Mouse (Mus musculus): ENCODE data around the gene Maged1. TPM values are rescaled to one million over a fixed set of nuclear protein-coding genes. Genes with fewer than 3 reads are reported as not detected.
"Not testable (repeated sequence)": the region's sequence is repeated elsewhere in the genome, so short reads cannot be mapped to it uniquely, and the experiment has no call there.

The Maged1 gene
- polyA plus RNA-seq, 1 experiment = 31.6 TPM

GRCm38 (mm10) chrX:94542536-94542935 lies 593 bp upstream of the Maged1 start:
- Histone ChIP-seq H3K27me3 (ENCODE audit: control insufficient read depth, insufficient read depth, low read length) (no peaks in the 10 kb centered on the region), H3K36me3 (ENCODE audit: control insufficient read depth, insufficient read depth, low read length) (no peaks in the 10 kb centered on the region), H3K27ac (ENCODE audit: insufficient read depth, low read length) (no peak overlapping the region), H3K4me3 (ENCODE audit: extremely low read depth, insufficient read depth, insufficient read length) (no peak overlapping the region), H3K4me1 (ENCODE audit: control insufficient read depth, insufficient read depth, insufficient read length) (no peaks in the 10 kb centered on the region)
- WGBS = 51% methylated on average over 9 of the region's 9 CpGs
- TF ChIP-seq CTCF (IDR thresholded peaks at IDR 0.05; ENCODE audit: extremely low read depth, insufficient read depth, insufficient read length, insufficient replicate concordance) (no peak), POLR2A (IDR thresholded peaks at IDR 0.05; ENCODE audit: low read depth, low read length) (no peak)
- DNase-seq (ENCODE audit: low read depth in 1 of 2, low spot score in 2 of 2) = no peak

- H3K27ac ChIP-seq (ENCODE audit: insufficient read depth, low read length) = no peak overlapping the region
- no peak for DNase-seq (ENCODE audit: low read depth in 1 of 2, low spot score in 2 of 2)
- peak overlapping the region; percentile 54 for H3K4me3 ChIP-seq (ENCODE audit: extremely low read depth, insufficient read depth, insufficient read length)
- WGBS = 34% methylated on average over 25 of the region's 25 CpGs
- no peaks in the 10 kb centered on the region for H3K4me1 ChIP-seq (ENCODE audit: control insufficient read depth, insufficient read depth, insufficient read length)
- no peaks in the 10 kb centered on the region for H3K27me3 ChIP-seq (ENCODE audit: control insufficient read depth, insufficient read depth, low read length)
- no peaks in the 10 kb centered on the region for H3K36me3 ChIP-seq (ENCODE audit: control insufficient read depth, insufficient read depth, low read length)
- no peak for TF ChIP-seq CTCF (IDR thresholded peaks at IDR 0.05; ENCODE audit: extremely low read depth, insufficient read depth, insufficient read length, insufficient replicate concordance)
- TF ChIP-seq POLR2A (IDR thresholded peaks at IDR 0.05; ENCODE audit: low read depth, low read length) = no peak
Observed at GRCm38 (mm10) chrX:94541206-94541605, 737 bp downstream of the Maged1 start.

DNA sequence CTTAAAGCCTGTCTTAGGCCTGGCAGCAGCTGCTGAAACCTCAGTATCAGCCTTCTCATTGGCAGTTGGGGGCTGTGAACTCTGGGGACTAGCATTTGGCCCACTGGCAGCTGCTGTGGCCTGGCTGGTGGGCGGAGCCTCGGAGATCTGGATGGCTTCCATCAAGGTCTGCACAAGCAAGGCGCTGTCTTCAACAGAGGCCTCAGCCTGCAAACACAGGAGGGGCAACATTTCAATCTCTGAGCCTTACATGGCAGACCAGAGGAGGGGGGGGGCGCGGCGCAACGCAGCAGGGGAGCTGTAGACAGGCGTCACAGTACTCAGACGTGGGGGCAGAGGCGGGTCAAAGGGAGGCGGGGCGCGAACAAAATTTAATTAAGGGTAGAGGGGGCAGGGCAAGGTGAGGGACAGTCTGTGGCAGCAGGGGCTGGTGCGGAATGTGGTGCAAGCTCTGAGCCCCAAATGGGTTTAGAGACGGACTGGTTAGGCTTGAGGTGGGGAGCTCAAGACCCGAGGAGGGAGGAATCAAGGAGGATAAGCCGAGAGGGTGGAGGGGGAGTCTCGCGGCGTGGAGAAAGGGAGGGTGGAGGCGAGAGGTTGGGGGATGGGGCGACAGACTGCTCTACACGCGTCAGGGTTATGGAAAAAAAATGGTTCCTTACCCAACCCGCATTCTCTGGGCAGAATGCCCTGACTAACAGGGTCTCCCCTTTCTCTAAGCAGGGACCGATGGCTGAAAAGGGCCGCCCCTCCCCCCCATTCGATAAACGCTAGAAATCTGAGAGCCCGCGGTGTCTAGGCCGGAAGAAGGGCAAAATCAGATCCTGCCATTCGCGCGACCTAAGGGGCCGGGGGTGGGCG lies 1.4 kb downstream of the Maged1 start:
- no peak for DNase-seq (ENCODE audit: low read depth in 1 of 2, low spot score in 2 of 2)
- WGBS = 35% methylated on average over 37 of the region's 37 CpGs
- Histone ChIP-seq H3K27ac (ENCODE audit: insufficient read depth, low read length) (peak overlapping the region; percentile 15; the same call in 1 of the 2 replicates), H3K4me1 (ENCODE audit: control insufficient read depth, insufficient read depth, insufficient read length) (no peaks in the 10 kb centered on the region), H3K27me3 (ENCODE audit: control insufficient read depth, insufficient read depth, low read length) (no peaks in the 10 kb centered on the region), H3K36me3 (ENCODE audit: control insufficient read depth, insufficient read depth, low read length) (no peaks in the 10 kb centered on the region), H3K4me3 (ENCODE audit: extremely low read depth, insufficient read depth, insufficient read length) (peak overlapping the region; percentile 54)
- no peak for TF ChIP-seq CTCF (IDR thresholded peaks at IDR 0.05; ENCODE audit: extremely low read depth, insufficient read depth, insufficient read length, insufficient replicate concordance)
- TF ChIP-seq POLR2A (IDR thresholded peaks at IDR 0.05; ENCODE audit: low read depth, low read length) = no peak

DNA sequence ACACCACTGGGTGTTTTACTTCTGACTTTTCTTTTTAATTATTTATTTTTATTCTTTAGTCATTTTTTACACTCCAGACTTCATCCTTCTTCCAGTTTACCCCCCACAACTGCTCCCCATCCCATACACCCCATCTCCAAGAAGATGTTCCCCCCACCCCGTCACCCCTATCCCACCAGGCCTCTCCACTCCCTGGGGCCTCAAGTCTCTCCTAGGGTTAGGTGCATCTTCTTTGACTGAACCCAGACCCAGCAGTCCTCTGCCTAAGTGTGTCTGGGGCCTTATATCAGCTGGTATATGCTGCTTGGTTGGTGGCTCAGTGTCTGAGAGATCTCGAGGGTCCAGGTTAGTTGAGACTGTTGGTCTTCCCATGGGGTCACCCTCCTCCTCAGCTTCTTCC lies 7.6 kb downstream of the Maged1 start:
- WGBS = 90% methylated on average over 2 of the region's 2 CpGs
- Histone ChIP-seq H3K36me3 (ENCODE audit: control insufficient read depth, insufficient read depth, low read length) (no peaks in the 10 kb centered on the region), H3K27me3 (ENCODE audit: control insufficient read depth, insufficient read depth, low read length) (no peaks in the 10 kb centered on the region), H3K4me3 (ENCODE audit: extremely low read depth, insufficient read depth, insufficient read length) (no peak overlapping the region), H3K27ac (ENCODE audit: insufficient read depth, low read length) (no peak overlapping the region), H3K4me1 (ENCODE audit: control insufficient read depth, insufficient read depth, insufficient read length) (no peaks in the 10 kb centered on the region)
- TF ChIP-seq CTCF (IDR thresholded peaks at IDR 0.05; ENCODE audit: extremely low read depth, insufficient read depth, insufficient read length, insufficient replicate concordance) = no peak
- TF ChIP-seq POLR2A (IDR thresholded peaks at IDR 0.05; ENCODE audit: low read depth, low read length) = no peak
- no peak for DNase-seq (ENCODE audit: low read depth in 1 of 2, low spot score in 2 of 2)

GRCm38 (mm10) chrX:94530301-94530700 lies 11.6 kb downstream of the Maged1 start:
- 80% methylated on average over 3 of the region's 3 CpGs for WGBS
- H3K36me3 ChIP-seq (ENCODE audit: control insufficient read depth, insufficient read depth, low read length) = no peaks in the 10 kb centered on the region

GRCm38 (mm10) chrX:94522166-94522565 lies 19.8 kb downstream of the Maged1 start:
- DNase-seq (ENCODE audit: low read depth in 1 of 2, low spot score in 2 of 2) = no peak
- Histone ChIP-seq H3K4me1 (ENCODE audit: control insufficient read depth, insufficient read depth, insufficient read length) (no peaks in the 10 kb centered on the region), H3K27me3 (ENCODE audit: control insufficient read depth, insufficient read depth, low read length) (no peaks in the 10 kb centered on the region), H3K36me3 (ENCODE audit: control insufficient read depth, insufficient read depth, low read length) (no peaks in the 10 kb centered on the region), H3K27ac (ENCODE audit: insufficient read depth, low read length) (no peak overlapping the region), H3K4me3 (ENCODE audit: extremely low read depth, insufficient read depth, insufficient read length) (no peak overlapping the region)
- TF ChIP-seq POLR2A (IDR thresholded peaks at IDR 0.05; ENCODE audit: low read depth, low read length) = no peak
- no peak for TF ChIP-seq CTCF (IDR thresholded peaks at IDR 0.05; ENCODE audit: extremely low read depth, insufficient read depth, insufficient read length, insufficient replicate concordance)
- WGBS = 75% methylated on average over 3 of the region's 3 CpGs

More at GRCm38 (mm10) chrX:94530301-94530700, 11.6 kb downstream of the Maged1 start:
- Histone ChIP-seq H3K27ac (ENCODE audit: insufficient read depth, low read length) (no peak overlapping the region), H3K27me3 (ENCODE audit: control insufficient read depth, insufficient read depth, low read length) (no peaks in the 10 kb centered on the region), H3K4me3 (ENCODE audit: extremely low read depth, insufficient read depth, insufficient read length) (no peak overlapping the region), H3K4me1 (ENCODE audit: control insufficient read depth, insufficient read depth, insufficient read length) (no peaks in the 10 kb centered on the region)
- TF ChIP-seq CTCF (IDR thresholded peaks at IDR 0.05; ENCODE audit: extremely low read depth, insufficient read depth, insufficient read length, insufficient replicate concordance) = no peak
- TF ChIP-seq POLR2A (IDR thresholded peaks at IDR 0.05; ENCODE audit: low read depth, low read length) = no peak
- DNase-seq (ENCODE audit: low read depth in 1 of 2, low spot score in 2 of 2) = no peak

DNA sequence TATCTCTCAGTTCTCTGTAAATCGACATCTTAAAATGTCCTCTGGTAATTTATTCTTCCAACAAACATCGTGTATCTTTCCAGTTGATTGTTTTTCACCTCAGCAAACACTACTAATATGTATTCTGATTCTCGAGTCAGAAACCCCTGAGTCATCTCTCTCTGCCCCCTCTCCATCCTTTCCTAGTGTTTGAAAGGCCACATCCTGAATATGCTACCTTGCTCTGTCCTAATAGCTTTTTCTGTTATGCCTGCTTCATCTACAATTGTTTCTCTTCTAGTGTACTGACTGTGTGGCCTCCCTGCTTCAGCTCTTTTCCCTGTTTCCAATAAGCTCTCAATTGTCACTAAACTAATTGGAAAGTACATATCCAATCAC lies 33.5 kb downstream of the Maged1 start:
- 57% methylated on average over 3 of the region's 3 CpGs for WGBS
- no peak for DNase-seq (ENCODE audit: low read depth in 1 of 2, low spot score in 2 of 2)

GRCm38 (mm10) chrX:94507698-94508441 lies 34.1 kb downstream of the Maged1 start:
- WGBS = 53% methylated on average over 9 of the region's 14 CpGs
- not testable (repeated sequence) for DNase-seq (ENCODE audit: low read depth in 1 of 2, low spot score in 2 of 2); H3K27ac ChIP-seq (ENCODE audit: insufficient read depth, low read length); H3K4me1 ChIP-seq (ENCODE audit: control insufficient read depth, insufficient read depth, insufficient read length); H3K36me3 ChIP-seq (ENCODE audit: control insufficient read depth, insufficient read depth, low read length); H3K27me3 ChIP-seq (ENCODE audit: control insufficient read depth, insufficient read depth, low read length); H3K4me3 ChIP-seq (ENCODE audit: extremely low read depth, insufficient read depth, insufficient read length)

More for the DNA sequence above, 33.5 kb downstream of the Maged1 start:
- Histone ChIP-seq H3K36me3 (ENCODE audit: control insufficient read depth, insufficient read depth, low read length) (no peaks in the 10 kb centered on the region), H3K27me3 (ENCODE audit: control insufficient read depth, insufficient read depth, low read length) (no peaks in the 10 kb centered on the region), H3K4me3 (ENCODE audit: extremely low read depth, insufficient read depth, insufficient read length) (no peak overlapping the region), H3K4me1 (ENCODE audit: control insufficient read depth, insufficient read depth, insufficient read length) (no peaks in the 10 kb centered on the region), H3K27ac (ENCODE audit: insufficient read depth, low read length) (no peak overlapping the region)
- TF ChIP-seq POLR2A (IDR thresholded peaks at IDR 0.05; ENCODE audit: low read depth, low read length) (no peak), CTCF (IDR thresholded peaks at IDR 0.05; ENCODE audit: extremely low read depth, insufficient read depth, insufficient read length, insufficient replicate concordance) (no peak)

All from spleen, adult 2 months (tissue).